ENCODE assay signal across 20 mouse cellular contexts in genomic region chr5:73721682-73722282, GRCm38 (mm10).
DNase-seq lines count a peak whose midpoint lies in the region; ATAC-seq and TF ChIP-seq lines count a peak whose summit lies in the region.
"Had no signal": no experiment of that assay in that cellular context is flagged by ENCODE, and none has a peak within 500 bp of the region (broad histone marks: within the 10 kb centered on the region; RNA-seq: fewer than 3 reads in every experiment).

No protein-coding gene starts in this region.

- no peak overlapping the region for H3K27ac ChIP-seq in hindbrain, postnatal 0 days
- no peak overlapping the region for H3K27ac ChIP-seq in hindbrain, embryonic 13.5 days
- no peak overlapping the region for H3K27ac ChIP-seq in kidney, adult 2 months (ENCODE audit: insufficient read depth, low read depth, low read length)
- H3K27ac ChIP-seq in limb, embryonic 14.5 days (replicated peaks; ENCODE audit: low read depth, low read length), result peak overlapping the region; percentile 43
- no peak overlapping the region for H3K27ac ChIP-seq in heart, adult 2 months
- H3K27ac ChIP-seq: embryonic facial prominence, embryonic 13.5 days; forebrain, embryonic 15.5 days; heart, embryonic 10.5 days; hindbrain, embryonic 10.5 days; left cerebral cortex, adult 2 months; midbrain, embryonic 12.5 days had no signal

- intact Hi-C loops in heart, adult 2 months (cut with DNase I), result no loop called here

- TF ChIP-seq POLR2A in kidney, adult 2 months (IDR thresholded peaks at IDR 0.05; ENCODE audit: low read depth, low read length), result no peak
- TF ChIP-seq POLR2A in limb, embryonic 14.5 days (IDR thresholded peaks at IDR 0.05; ENCODE audit: borderline replicate concordance, extremely low read depth, insufficient read depth, insufficient read length), result no peak
- TF ChIP-seq POLR2A in heart, adult 2 months (IDR thresholded peaks at IDR 0.05; ENCODE audit: insufficient read depth, low read depth, low read length), result no peak

- H3K27me3 ChIP-seq in hindbrain, postnatal 0 days (ENCODE audit: insufficient read depth, low read length), result no peaks in the 10 kb centered on the region
- H3K27me3 ChIP-seq in hindbrain, embryonic 13.5 days, result no peaks in the 10 kb centered on the region
- no peaks in the 10 kb centered on the region for H3K27me3 ChIP-seq in kidney, adult 2 months (replicated peaks; ENCODE audit: control insufficient read depth, insufficient read depth, low read length)
- no peaks in the 10 kb centered on the region for H3K27me3 ChIP-seq in limb, embryonic 14.5 days (ENCODE audit: control insufficient read depth, insufficient read depth, low read length)
- no peaks in the 10 kb centered on the region for H3K27me3 ChIP-seq in heart, adult 2 months (ENCODE audit: control insufficient read depth, insufficient read depth, low read length)
- H3K27me3 ChIP-seq: embryonic facial prominence, embryonic 13.5 days; forebrain, embryonic 15.5 days; midbrain, embryonic 12.5 days had no signal

- no peak for ATAC-seq in hindbrain, postnatal 0 days
- ATAC-seq in hindbrain, embryonic 13.5 days (ENCODE audit: low FRiP score), result no peak
- ATAC-seq in limb, embryonic 14.5 days (ENCODE audit: low FRiP score, low read depth), result 0 out of 2 replicates have a peak, but pooled peaks have one; percentile 15
- ATAC-seq: forebrain, embryonic 15.5 days; intestine, embryonic 16.5 days; liver, postnatal 0 days had no signal

- H3K79me2 ChIP-seq in heart, adult 2 months (replicated peaks; ENCODE audit: control insufficient read depth, insufficient read depth, low read length), result no peaks in the 10 kb centered on the region

- H3K4me2 ChIP-seq in hindbrain, postnatal 0 days (ENCODE audit: low read depth, low read length), result no peak overlapping the region
- H3K4me2 ChIP-seq in hindbrain, embryonic 13.5 days, result no peak overlapping the region
- H3K4me2 ChIP-seq in limb, embryonic 14.5 days (replicated peaks; ENCODE audit: low read depth, low read length, severe bottlenecking), result no peak overlapping the region
- H3K4me2 ChIP-seq: embryonic facial prominence, embryonic 13.5 days; forebrain, embryonic 15.5 days; midbrain, embryonic 12.5 days had no signal

- 75% methylated on average over 21 of the region's 21 CpGs for WGBS in hindbrain, postnatal 0 days
- WGBS in hindbrain, embryonic 13.5 days, result 75% methylated on average over 21 of the region's 21 CpGs
- 26% methylated on average over 21 of the region's 21 CpGs for WGBS in kidney, adult 2 months
- WGBS in limb, embryonic 14.5 days, result 47% methylated on average over 21 of the region's 21 CpGs
- 74% methylated on average over 21 of the region's 21 CpGs for WGBS in heart, adult 2 months

- no peak for TF ChIP-seq EP300 in heart, adult 2 months (IDR thresholded peaks at IDR 0.05; ENCODE audit: insufficient read depth, low read depth, low read length)

- no peak for TF ChIP-seq CTCF in hindbrain, postnatal 0 days (IDR thresholded peaks at IDR 0.05; ENCODE audit: low read depth)
- no peak for TF ChIP-seq CTCF in kidney, adult 2 months (conservative IDR thresholded peaks at IDR 0.05; ENCODE audit: insufficient read depth, insufficient read length, low read depth, low read length)
- no peak for TF ChIP-seq CTCF in heart, adult 2 months (IDR thresholded peaks at IDR 0.05)

- no peaks in the 10 kb centered on the region for H3K36me3 ChIP-seq in hindbrain, postnatal 0 days (ENCODE audit: insufficient read depth, low read length)
- H3K36me3 ChIP-seq in hindbrain, embryonic 13.5 days, result no peaks in the 10 kb centered on the region
- no peaks in the 10 kb centered on the region for H3K36me3 ChIP-seq in kidney, adult 2 months (ENCODE audit: control insufficient read depth, insufficient read depth, low read length)
- no peaks in the 10 kb centered on the region for H3K36me3 ChIP-seq in limb, embryonic 14.5 days (ENCODE audit: control insufficient read depth, insufficient read depth, low read length)
- no peaks in the 10 kb centered on the region for H3K36me3 ChIP-seq in heart, adult 2 months (ENCODE audit: control insufficient read depth, insufficient read depth, low read length)
- H3K36me3 ChIP-seq: embryonic facial prominence, embryonic 13.5 days; forebrain, embryonic 15.5 days; heart, embryonic 10.5 days; hindbrain, embryonic 10.5 days; midbrain, embryonic 12.5 days had no signal

- H3K9me3 ChIP-seq in hindbrain, postnatal 0 days (ENCODE audit: low read length), result no peaks in the 10 kb centered on the region
- no peaks in the 10 kb centered on the region for H3K9me3 ChIP-seq in hindbrain, embryonic 13.5 days
- H3K9me3 ChIP-seq in limb, embryonic 14.5 days (ENCODE audit: control insufficient read depth, low read length), result no peaks in the 10 kb centered on the region; the same call in 1 of the 2 replicates
- H3K9me3 ChIP-seq: embryonic facial prominence, embryonic 13.5 days; forebrain, embryonic 15.5 days; hindbrain, embryonic 10.5 days; midbrain, embryonic 12.5 days had no signal

- DNase-seq in hindbrain, postnatal 0 days (ENCODE audit: low spot score), result peak; percentile 18
- DNase-seq in kidney, adult 2 months, result peak; percentile 80
- DNase-seq in kidney, postnatal 14 days, result peak; percentile 51
- peak; percentile 61 for DNase-seq in limb, embryonic 14.5 days (ENCODE audit: low spot score)
- DNase-seq in right cerebral cortex, postnatal 4 days, result no peak
- no peak for DNase-seq in heart, adult 2 months
- DNase-seq: cerebellum, adult 8-10 months; gastrocnemius, postnatal 14 days; layer of hippocampus, adult 9-11 months; liver, postnatal 0 days; lung, postnatal 10 days; thymus, adult 18-20 months had no signal

- no peak overlapping the region for H3K4me3 ChIP-seq in hindbrain, postnatal 0 days (ENCODE audit: low read length)
- no peak overlapping the region for H3K4me3 ChIP-seq in hindbrain, embryonic 13.5 days
- H3K4me3 ChIP-seq in kidney, adult 2 months (ENCODE audit: insufficient read depth, low read depth, low read length), result no peak overlapping the region
- H3K4me3 ChIP-seq in limb, embryonic 14.5 days (replicated peaks; ENCODE audit: low read length), result no peak overlapping the region
- no peak overlapping the region for H3K4me3 ChIP-seq in heart, adult 2 months
- H3K4me3 ChIP-seq: embryonic facial prominence, embryonic 13.5 days; forebrain, embryonic 15.5 days; heart, embryonic 10.5 days; hindbrain, embryonic 10.5 days; left cerebral cortex, adult 2 months; midbrain, embryonic 12.5 days had no signal

- H3K4me1 ChIP-seq in hindbrain, postnatal 0 days (ENCODE audit: insufficient read depth, low read length), result no peaks in the 10 kb centered on the region; the same call in 1 of the 2 replicates
- no peaks in the 10 kb centered on the region for H3K4me1 ChIP-seq in hindbrain, embryonic 13.5 days (replicated peaks)
- H3K4me1 ChIP-seq in kidney, adult 2 months (ENCODE audit: control insufficient read depth, insufficient read depth, low read length), result no peaks in the 10 kb centered on the region
- peaks cover 14% of the 10 kb centered on the region for H3K4me1 ChIP-seq in limb, embryonic 14.5 days (ENCODE audit: control insufficient read depth, insufficient read depth, low read length)
- peaks cover 1% of the 10 kb centered on the region; the same call in 1 of the 2 replicates for H3K4me1 ChIP-seq in heart, adult 2 months (ENCODE audit: control insufficient read depth, insufficient read depth, low read length)
- H3K4me1 ChIP-seq: embryonic facial prominence, embryonic 13.5 days; forebrain, embryonic 15.5 days; heart, embryonic 10.5 days; hindbrain, embryonic 10.5 days; midbrain, embryonic 12.5 days had no signal

- H3K9ac ChIP-seq in hindbrain, postnatal 0 days (replicated peaks; ENCODE audit: low read length), result no peak overlapping the region
- H3K9ac ChIP-seq in hindbrain, embryonic 13.5 days, result no peak overlapping the region
- H3K9ac ChIP-seq in limb, embryonic 14.5 days (ENCODE audit: low read depth, low read length, severe bottlenecking), result no peak overlapping the region
- no peak overlapping the region for H3K9ac ChIP-seq in heart, adult 2 months (ENCODE audit: low read depth, low read length)
- H3K9ac ChIP-seq: embryonic facial prominence, embryonic 13.5 days; forebrain, embryonic 15.5 days; liver, postnatal 0 days; midbrain, embryonic 12.5 days had no signal

Comparison
In these comparisons a context has a peak if more than half of its experiments do, and no peak if none do; other contexts are left out.
1. DNase-seq: peak in hindbrain, postnatal 0 days (single experiment), kidney, adult 2 months (single experiment), kidney, postnatal 14 days (single experiment) and limb, embryonic 14.5 days (single experiment); none in right cerebral cortex, postnatal 4 days (single experiment) and heart, adult 2 months (0 of 2).